Mouse (Mus musculus) lung, embryonic 14.5 days (tissue): ENCODE data around the gene Pofut1. TPM values are rescaled to one million over a fixed set of nuclear protein-coding genes. Genes with fewer than 3 reads are reported as not detected.
A peak's percentile ranks its signal among the peaks of the same experiment; 100 is the strongest.

Experiments used
- ATAC-seq: fragments of 200-750 bp; cut with Nextera tagmentation; 2 replicates; pipeline ENCODE4 v1.8.0; 2017; ENCODE audit warnings: mild to moderate bottlenecking, moderate TSS enrichment, moderate library complexity; ENCODE audit not compliant: insufficient read depth
- DNase-seq: peaks from one replicate; pipeline ENCODE4 v3.0.0-alpha.2; 2015
- H3K27ac ChIP-seq: fragments of 300-500 bp; sonication (generic); 2 replicates; pipeline ENCODE4 v1.5.1; 2014; ENCODE audit warnings: low read depth, mild to moderate bottlenecking, moderate library complexity
- H3K27me3 ChIP-seq: fragments of 300-500 bp; sonication (generic); 2 replicates; pipeline ENCODE4 v1.6.1; 2014; ENCODE audit warnings: low read length, control low read depth; ENCODE audit not compliant: insufficient read depth
- H3K36me3 ChIP-seq: fragments of 300-500 bp; sonication (generic); 2 replicates; pipeline ENCODE4 v1.6.1; 2014; ENCODE audit warnings: control low read depth; ENCODE audit not compliant: insufficient read depth
- H3K4me1 ChIP-seq: fragments of 300-500 bp; sonication (generic); 2 replicates; pipeline ENCODE4 v1.6.1; 2014; ENCODE audit warnings: antibody characterized with exemption, control low read depth; ENCODE audit not compliant: insufficient read depth
- H3K4me2 ChIP-seq: fragments of 300-500 bp; sonication (generic); 2 replicates; pipeline ENCODE4 v1.6.1; 2014; ENCODE audit warnings: mild to moderate bottlenecking
- H3K4me3 ChIP-seq: fragments of 300-500 bp; sonication (generic); 2 replicates; pipeline ENCODE4 v1.5.1; 2014; ENCODE audit warnings: low read depth, low read length
- H3K9ac ChIP-seq: fragments of 300-500 bp; sonication (generic); 2 replicates; pipeline ENCODE4 v1.6.1; 2014
- H3K9me3 ChIP-seq: fragments of 300-500 bp; sonication (generic); 2 replicates; pipeline ENCODE4 v1.6.1; 2016; ENCODE audit warnings: low read depth, low read length, control low read depth
- CTCF ChIP-seq: IDR thresholded peaks from 2 replicates; pipeline ENCODE4 v1.5.1; 2016; ENCODE audit warnings: antibody characterized with exemption, low read depth
- WGBS: fragments of 180-500 bp; shearing (Covaris S2); extraction: QIAGEN DNeasy Blood & Tissue Kit; methylation state at CpG from one replicate; pipeline ENCODE4 v1.1.7; 2014; 5-methylcytosine and 5-hydroxymethylcytosine counted together
- polyA plus RNA-seq: library from polyadenylated mRNA; unstranded; fragments of >200 nt; fragmentation: Nextera tagmentation; extraction: Ambion mirVana; gene quantifications from 2 replicates; pipeline ENCODE4 v1.2.1, GENCODE M21; 2014

Pofut1 gene
- polyA plus RNA-seq, 1 experiment from 2014 or later: 8.5 TPM

- Histone ChIP-seq H3K36me3 (no peaks in the 10 kb centered on the region), H3K9me3 (no peaks in the 10 kb centered on the region), H3K9ac (no peak overlapping the region), H3K4me1 (no peaks in the 10 kb centered on the region), H3K4me3 (no peak overlapping the region), H3K4me2 (no peak overlapping the region), H3K27ac (no peak overlapping the region; the same call in 1 of the 2 replicates), H3K27me3 (no peaks in the 10 kb centered on the region)
- 58% methylated on average over 6 of the region's 6 CpGs for WGBS
- no peak for TF ChIP-seq CTCF
- no peak for ATAC-seq
- DNase-seq: no peak
Measured at GRCm38 (mm10) chr2:153305240-153305639, 63.9 kb downstream of the Pofut1 start.

- no peaks in the 10 kb centered on the region for H3K4me1 ChIP-seq
- WGBS: 79% methylated on average over 7 of the region's 7 CpGs
- ATAC-seq (no peak), DNase-seq (no peak)
- H3K27me3 ChIP-seq: no peaks in the 10 kb centered on the region
- no peak overlapping the region for H3K27ac ChIP-seq
- no peaks in the 10 kb centered on the region for H3K9me3 ChIP-seq
- H3K9ac ChIP-seq: no peak overlapping the region
- no peaks in the 10 kb centered on the region for H3K36me3 ChIP-seq
- no peak overlapping the region for H3K4me2 ChIP-seq
- TF ChIP-seq CTCF: no peak
- no peak overlapping the region for H3K4me3 ChIP-seq
Measured at GRCm38 (mm10) chr2:153308586-153308985, 67.3 kb downstream of the Pofut1 start.

DNA sequence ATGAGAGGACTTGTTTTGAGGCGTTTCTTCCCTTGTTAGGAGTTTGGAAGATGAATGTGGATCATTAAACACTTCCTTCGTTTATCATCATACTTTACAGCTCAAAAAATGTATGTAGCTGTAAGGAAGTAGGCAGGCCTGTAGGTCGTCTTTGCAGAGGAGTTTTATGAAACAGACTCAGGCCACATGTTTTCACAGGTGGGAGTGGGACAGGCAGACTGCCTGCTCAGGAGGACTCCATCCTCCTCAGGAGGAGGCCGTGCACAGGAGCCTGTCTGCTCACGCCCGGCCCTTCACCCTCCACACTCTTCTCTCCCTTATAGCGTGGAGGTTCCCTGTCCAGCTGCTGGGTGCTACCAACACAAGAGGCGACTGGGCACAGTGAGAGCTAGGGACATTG, 67.8 kb downstream of the Pofut1 start:
- H3K36me3 ChIP-seq: no peaks in the 10 kb centered on the region
- H3K4me3 ChIP-seq: no peak overlapping the region
- no peak overlapping the region for H3K9ac ChIP-seq
- H3K9me3 ChIP-seq: no peaks in the 10 kb centered on the region
- no peak overlapping the region for H3K27ac ChIP-seq
- DNase-seq: no peak
- TF ChIP-seq CTCF: no peak
- WGBS: 66% methylated on average over 8 of the region's 8 CpGs
- no peak overlapping the region for H3K4me2 ChIP-seq
- no peaks in the 10 kb centered on the region for H3K4me1 ChIP-seq
- no peak for ATAC-seq
- H3K27me3 ChIP-seq: no peaks in the 10 kb centered on the region

DNA sequence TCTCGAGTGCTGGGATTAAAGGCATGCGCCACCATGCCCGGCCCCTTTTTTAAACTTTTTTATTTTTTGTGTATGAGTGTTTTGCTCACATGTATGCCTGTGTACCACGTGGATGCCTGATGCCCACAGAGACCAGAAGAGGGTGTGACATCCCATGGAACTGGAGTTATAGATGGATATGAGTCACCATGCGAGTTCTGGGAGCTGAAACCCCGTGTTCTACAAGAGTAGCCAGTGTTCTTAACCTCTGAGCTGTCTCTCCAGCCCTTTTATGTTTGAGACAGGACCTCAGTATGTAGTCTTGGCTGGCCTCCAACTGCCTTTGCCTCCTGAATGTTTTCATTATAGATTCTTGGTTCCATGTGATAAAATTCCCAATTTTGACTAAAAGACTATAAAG, 68.9 kb downstream of the Pofut1 start:
- Histone ChIP-seq H3K4me3 (no peak overlapping the region), H3K9ac (no peak overlapping the region), H3K9me3 (no peaks in the 10 kb centered on the region), H3K36me3 (no peaks in the 10 kb centered on the region), H3K4me2 (no peak overlapping the region), H3K27ac (no peak overlapping the region), H3K4me1 (no peaks in the 10 kb centered on the region), H3K27me3 (no peaks in the 10 kb centered on the region)
- no peak for TF ChIP-seq CTCF
- 63% methylated on average over 6 of the region's 6 CpGs for WGBS
- peak; percentile 71 for DNase-seq
- no peak for ATAC-seq

DNA sequence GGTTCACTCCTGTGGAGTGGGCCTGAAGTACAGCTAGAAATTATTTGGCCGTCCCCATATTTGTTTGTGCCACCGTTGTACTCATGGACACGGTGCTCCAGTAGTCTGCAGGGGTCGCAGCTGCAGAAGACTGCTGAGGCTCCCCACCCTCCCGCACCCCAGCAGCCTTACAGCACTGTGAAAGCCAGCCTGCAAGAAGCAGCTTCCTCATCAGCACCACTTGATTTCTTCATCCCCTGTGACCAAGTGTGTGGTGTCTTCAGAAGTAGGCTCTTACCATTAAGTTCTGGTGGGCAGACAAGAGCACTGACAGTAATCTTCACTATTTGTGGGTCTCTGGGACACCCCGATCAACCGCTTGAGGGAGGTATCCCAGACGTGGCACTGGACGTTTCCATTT, 71.6 kb downstream of the Pofut1 start:
- Histone ChIP-seq H3K9me3 (no peaks in the 10 kb centered on the region), H3K27me3 (no peaks in the 10 kb centered on the region), H3K4me2 (no peak overlapping the region), H3K36me3 (peaks cover 12% of the 10 kb centered on the region; the same call in 1 of the 2 replicates), H3K9ac (no peak overlapping the region), H3K27ac (no peak overlapping the region), H3K4me3 (no peak overlapping the region), H3K4me1 (no peaks in the 10 kb centered on the region)
- no peak for TF ChIP-seq CTCF
- no peak for DNase-seq
- WGBS: 84% methylated on average over 9 of the region's 9 CpGs
- no peak for ATAC-seq

DNA sequence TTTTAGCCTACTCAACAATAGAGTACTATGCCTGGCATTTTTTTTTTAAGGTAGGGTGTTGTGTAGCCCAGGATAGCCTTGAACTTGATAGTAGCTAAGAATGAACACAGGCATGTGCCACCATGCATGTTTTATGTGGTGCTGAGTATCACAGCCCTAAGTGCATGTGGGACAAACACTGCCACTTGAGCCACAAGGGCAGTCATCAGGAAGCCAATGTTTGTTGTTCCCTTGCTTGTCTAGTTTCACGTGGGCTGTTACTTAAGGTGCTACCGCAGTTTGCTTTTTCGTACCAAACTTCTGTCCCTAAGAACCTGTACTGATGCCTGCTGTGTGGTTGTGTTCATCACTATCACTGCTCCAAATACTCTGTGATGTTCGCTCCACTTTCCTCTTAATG, 77.1 kb downstream of the Pofut1 start:
- Histone ChIP-seq H3K4me1 (no peaks in the 10 kb centered on the region), H3K4me2 (no peak overlapping the region), H3K36me3 (peaks cover 47% of the 10 kb centered on the region), H3K4me3 (no peak overlapping the region), H3K27ac (no peak overlapping the region), H3K27me3 (no peaks in the 10 kb centered on the region), H3K9ac (no peak overlapping the region), H3K9me3 (no peaks in the 10 kb centered on the region)
- no peak for TF ChIP-seq CTCF
- WGBS: 88% methylated on average over 4 of the region's 4 CpGs
- ATAC-seq (no peak), DNase-seq (no peak)

GRCm38 (mm10) chr2:153319036-153319643, 77.8 kb downstream of the Pofut1 start:
- Histone ChIP-seq H3K4me1 (no peaks in the 10 kb centered on the region), H3K9me3 (no peaks in the 10 kb centered on the region), H3K27ac (no peak overlapping the region), H3K27me3 (no peaks in the 10 kb centered on the region), H3K9ac (no peak overlapping the region), H3K4me3 (no peak overlapping the region), H3K36me3 (peaks cover 54% of the 10 kb centered on the region), H3K4me2 (no peak overlapping the region)
- ATAC-seq (no peak), DNase-seq (no peak)
- 64% methylated on average over 8 of the region's 8 CpGs for WGBS
- no peak for TF ChIP-seq CTCF

Other genes starting within 250 kb of the Pofut1 start
- 54.5 and 56.8 TPM in 2 replicates for gene Pdrg1, start 226.1 kb upstream of the Pofut1 start, polyA plus RNA-seq
- gene Xkr7, start 209.7 kb upstream of the Pofut1 start, polyA plus RNA-seq: not detected in 2 replicates
- gene Ccm2l, start 175.6 kb upstream of the Pofut1 start, polyA plus RNA-seq: 5.7 and 6.0 TPM in 2 replicates
- 2.6 and 3.7 TPM in 2 replicates for gene Hck, start 133.1 kb upstream of the Pofut1 start, polyA plus RNA-seq
- gene Tm9sf4, start 80.2 kb upstream of the Pofut1 start, polyA plus RNA-seq: 90.2 and 90.9 TPM in 2 replicates
- 6.6 and 7.5 TPM in 2 replicates for gene Tspyl3, start 16.1 kb upstream of the Pofut1 start, polyA plus RNA-seq
- 23.3 TPM in 2 replicates for gene Plagl2, start 107 bp upstream of the Pofut1 start, polyA plus RNA-seq
- gene Kif3b, start 49.9 kb downstream of the Pofut1 start, polyA plus RNA-seq: 4.8 TPM in 2 replicates
- gene Asxl1, start 104.3 kb downstream of the Pofut1 start, polyA plus RNA-seq: 23.7 and 26.0 TPM in 2 replicates